Mouse (Mus musculus) stomach, embryonic 14.5 days (tissue): ENCODE measurements around the gene Ces1c. TPM values are rescaled to one million over a fixed set of nuclear protein-coding genes. Genes with fewer than 3 reads are reported as not detected.

Experiments
- ATAC-seq: fragments of 200-750 bp; cut with Nextera tagmentation; 2 replicates; pipeline ENCODE4 v1.8.0; 2017; ENCODE audit warnings: low read depth, moderate TSS enrichment; ENCODE audit not compliant: insufficient number of reproducible peaks, insufficient read depth, low FRiP score
- H3K27ac ChIP-seq: fragments of 300-500 bp; sonication (generic); 2 replicates; pipeline ENCODE4 v1.5.1; 2014; ENCODE audit warnings: mild to moderate bottlenecking, low read length, moderate library complexity, mixed read lengths
- H3K27me3 ChIP-seq: fragments of 300-500 bp; sonication (generic); 2 replicates; pipeline ENCODE4 v1.6.1; 2014; ENCODE audit warnings: low read length, control low read depth, mixed read lengths; ENCODE audit not compliant: control insufficient read depth, insufficient read depth
- H3K36me3 ChIP-seq: fragments of 300-500 bp; sonication (generic); 2 replicates; pipeline ENCODE4 v1.6.1; 2014; ENCODE audit warnings: mild to moderate bottlenecking, control low read depth, low read length, moderate library complexity, mixed read lengths; ENCODE audit not compliant: control insufficient read depth, insufficient read depth
- H3K4me1 ChIP-seq: fragments of 300-500 bp; sonication (generic); 2 replicates; pipeline ENCODE4 v1.6.1; 2014; ENCODE audit warnings: low read length, control low read depth, mixed read lengths; ENCODE audit not compliant: control insufficient read depth, insufficient read depth
- H3K4me2 ChIP-seq: fragments of 300-500 bp; sonication (generic); replicated peaks from 2 replicates; pipeline ENCODE4 v1.6.1; 2014; ENCODE audit warnings: low read depth, low read length, control low read depth
- H3K4me3 ChIP-seq: fragments of 300-500 bp; sonication (generic); 2 replicates; pipeline ENCODE4 v1.5.1; 2014; ENCODE audit warnings: low read depth, low read length, control low read depth
- H3K9ac ChIP-seq: fragments of 300-500 bp; sonication (generic); replicated peaks from 2 replicates; pipeline ENCODE4 v1.6.1; 2014; ENCODE audit warnings: low read depth, mild to moderate bottlenecking, control low read depth, low read length, moderate library complexity, mixed read lengths
- H3K9me3 ChIP-seq: fragments of 300-500 bp; sonication (generic); 2 replicates; pipeline ENCODE4 v1.6.1; 2016; ENCODE audit warnings: low read depth, low read length, control low read depth; ENCODE audit not compliant: control insufficient read depth
- WGBS: fragments of 180-500 bp; shearing (Covaris S2); extraction: QIAGEN DNeasy Blood & Tissue Kit; methylation state at CpG from one replicate; pipeline ENCODE4 v1.1.7; 2014; 5-methylcytosine and 5-hydroxymethylcytosine counted together
- polyA plus RNA-seq: library from polyadenylated mRNA; unstranded; fragments of >200 nt; fragmentation: Nextera tagmentation; extraction: Ambion mirVana; gene quantifications from 2 replicates; pipeline ENCODE4 v1.2.1, GENCODE M21; 2014

Ces1c gene
- polyA plus RNA-seq, 1 experiment from 2014 or later = 0.51 TPM

- no peaks in the 10 kb centered on the region for H3K27me3 ChIP-seq
- WGBS = 49% methylated on average over 1 of the region's 1 CpGs
- no peak overlapping the region for H3K4me2 ChIP-seq
- no peaks in the 10 kb centered on the region for H3K9me3 ChIP-seq
- H3K4me3 ChIP-seq = no peak overlapping the region
- H3K4me1 ChIP-seq = no peaks in the 10 kb centered on the region
- H3K27ac ChIP-seq = no peak overlapping the region
- H3K9ac ChIP-seq = no peak overlapping the region
- no peak for ATAC-seq
- no peaks in the 10 kb centered on the region for H3K36me3 ChIP-seq
Measured at GRCm38 (mm10) chr8:93140696-93141095, 9.6 kb upstream of the Ces1c start.

DNA sequence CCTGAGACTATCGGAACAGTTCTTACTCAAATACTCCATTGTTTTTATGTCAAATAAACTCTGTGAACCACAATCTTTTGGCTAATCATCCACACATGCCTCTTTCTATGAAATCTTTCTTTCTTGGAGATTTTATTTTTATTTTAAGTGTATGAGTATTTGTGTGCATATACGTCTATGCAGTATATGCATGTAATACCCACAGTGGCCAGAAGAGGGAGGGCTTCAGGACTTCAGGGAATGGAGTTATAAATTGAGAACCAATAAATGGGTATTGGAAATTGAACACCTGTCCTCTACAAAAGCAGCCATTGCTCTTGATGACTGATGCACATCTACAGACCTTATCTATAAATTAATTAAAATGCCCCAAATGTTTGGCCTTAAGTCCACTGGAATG lies 1.1 kb upstream of the Ces1c start:
- ATAC-seq = no peak
- WGBS = 92% methylated on average over 2 of the region's 2 CpGs
- Histone ChIP-seq H3K9ac (no peak overlapping the region), H3K4me3 (no peak overlapping the region), H3K27ac (no peak overlapping the region), H3K4me1 (no peaks in the 10 kb centered on the region), H3K4me2 (no peak overlapping the region), H3K36me3 (no peaks in the 10 kb centered on the region), H3K9me3 (no peaks in the 10 kb centered on the region), H3K27me3 (no peaks in the 10 kb centered on the region)

GRCm38 (mm10) chr8:93126476-93126875 lies 4.6 kb downstream of the Ces1c start:
- no peaks in the 10 kb centered on the region for H3K36me3 ChIP-seq
- H3K27me3 ChIP-seq = no peaks in the 10 kb centered on the region
- H3K4me2 ChIP-seq = no peak overlapping the region
- H3K9ac ChIP-seq = no peak overlapping the region
- H3K27ac ChIP-seq = no peak overlapping the region
- no peak for ATAC-seq
- no peak overlapping the region for H3K4me3 ChIP-seq
- 75% methylated on average over 2 of the region's 2 CpGs for WGBS
- no peaks in the 10 kb centered on the region for H3K9me3 ChIP-seq
- H3K4me1 ChIP-seq = no peaks in the 10 kb centered on the region

- Histone ChIP-seq H3K36me3 (no peaks in the 10 kb centered on the region), H3K4me1 (no peaks in the 10 kb centered on the region), H3K4me2 (no peak overlapping the region), H3K9me3 (no peaks in the 10 kb centered on the region), H3K27me3 (no peaks in the 10 kb centered on the region), H3K27ac (no peak overlapping the region), H3K9ac (no peak overlapping the region), H3K4me3 (no peak overlapping the region)
- 95% methylated on average over 1 of the region's 1 CpGs for WGBS
- no peak for ATAC-seq
Measured at GRCm38 (mm10) chr8:93122005-93122404, 9.1 kb downstream of the Ces1c start.

GRCm38 (mm10) chr8:93095376-93095775 lies 35.7 kb downstream of the Ces1c start:
- no peaks in the 10 kb centered on the region for H3K4me1 ChIP-seq
- no peak overlapping the region for H3K9ac ChIP-seq
- no peak overlapping the region for H3K27ac ChIP-seq
- H3K9me3 ChIP-seq = no peaks in the 10 kb centered on the region
- H3K4me2 ChIP-seq = no peak overlapping the region
- no peaks in the 10 kb centered on the region for H3K36me3 ChIP-seq
- H3K27me3 ChIP-seq = no peaks in the 10 kb centered on the region
- no peak for ATAC-seq
- H3K4me3 ChIP-seq = no peak overlapping the region

DNA sequence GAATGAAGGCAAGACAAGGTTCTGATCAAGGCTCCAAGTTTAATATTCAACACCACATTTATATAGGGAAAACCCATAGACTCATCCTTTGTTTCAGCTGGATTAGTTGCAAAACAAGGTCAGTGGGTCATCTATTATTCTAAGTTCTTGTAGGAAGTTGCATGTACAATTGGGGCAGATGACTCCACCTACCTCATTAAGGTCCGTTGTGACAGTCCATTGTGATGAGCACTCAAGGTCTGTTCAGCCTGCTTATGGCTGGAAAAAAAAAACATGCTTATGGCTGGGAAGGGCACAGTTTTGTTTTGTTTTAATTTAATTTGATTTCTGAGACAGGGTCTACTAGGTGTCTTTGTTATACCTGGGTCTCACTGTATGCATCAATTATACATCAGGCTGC lies 39.8 kb downstream of the Ces1c start:
- ATAC-seq = no peak
- no peaks in the 10 kb centered on the region for H3K9me3 ChIP-seq
- 75% methylated on average over 1 of the region's 1 CpGs for WGBS

GRCm38 (mm10) chr8:93088686-93089122 lies 42.4 kb downstream of the Ces1c start:
- no peaks in the 10 kb centered on the region for H3K36me3 ChIP-seq
- H3K27ac ChIP-seq = no peak overlapping the region
- H3K27me3 ChIP-seq = no peaks in the 10 kb centered on the region
- H3K4me3 ChIP-seq = no peak overlapping the region
- WGBS = 6% methylated on average over 2 of the region's 2 CpGs
- H3K9me3 ChIP-seq = no peaks in the 10 kb centered on the region
- no peak overlapping the region for H3K9ac ChIP-seq
- H3K4me2 ChIP-seq = no peak overlapping the region
- no peaks in the 10 kb centered on the region for H3K4me1 ChIP-seq
- peak; percentile 88; the same call in 1 of the 2 replicates for ATAC-seq

More for the DNA sequence above, 39.8 kb downstream of the Ces1c start:
- Histone ChIP-seq H3K4me2 (no peak overlapping the region), H3K4me3 (no peak overlapping the region), H3K27ac (no peak overlapping the region), H3K9ac (no peak overlapping the region), H3K36me3 (no peaks in the 10 kb centered on the region), H3K4me1 (no peaks in the 10 kb centered on the region), H3K27me3 (no peaks in the 10 kb centered on the region)

- Histone ChIP-seq H3K4me3 (no peak overlapping the region), H3K27me3 (no peaks in the 10 kb centered on the region), H3K9me3 (no peaks in the 10 kb centered on the region), H3K36me3 (no peaks in the 10 kb centered on the region), H3K9ac (no peak overlapping the region), H3K4me1 (no peaks in the 10 kb centered on the region), H3K4me2 (no peak overlapping the region; the same call in 1 of the 2 replicates), H3K27ac (no peak overlapping the region)
- no peak for ATAC-seq
- 24% methylated on average over 7 of the region's 7 CpGs for WGBS
Measured at GRCm38 (mm10) chr8:93088193-93088592, 42.9 kb downstream of the Ces1c start.

GRCm38 (mm10) chr8:93079887-93080286 lies 51.2 kb downstream of the Ces1c start, which contains the start of gene Ces1b:
Gene Ces1b (minus strand): TSS chr8:93080017.
- Histone ChIP-seq H3K27ac (no peak within 1 kb of the TSS), H3K9ac (no peak within 1 kb of the TSS), H3K27me3 (no peaks in the 10 kb centered on the region), H3K4me1 (no peaks in the 10 kb centered on the region), H3K4me3 (no peak within 1 kb of the TSS), H3K4me2 (no peak within 1 kb of the TSS), H3K36me3 (no peaks in the 10 kb centered on the region), H3K9me3 (no peaks in the 10 kb centered on the region)
- ATAC-seq = 0 out of 2 replicates have a peak, but pooled peaks have one; percentile 42
- 70% methylated on average over 2 of the region's 2 CpGs for WGBS
